Mouse (Mus musculus): ENCODE data around the gene Pcna. TPM values are rescaled to one million over a fixed set of nuclear protein-coding genes. Genes with fewer than 3 reads are reported as not detected.

Gene Pcna
- total RNA-seq, 2 experiments from 2014 or later = 24.7 to 29.9 TPM

Other genes starting within 250 kb of the Pcna start
- 10 to 100 TPM in 1 of 2 experiments, 1 to 10 TPM in 1; 8.5 to 13.1 TPM for gene Rassf2, start 223.1 kb downstream of the Pcna start, total RNA-seq (2021)
- gene Slc23a2, start 108.2 kb downstream of the Pcna start, total RNA-seq (2021) = 1 to 10 TPM; 6.2 to 7.1 TPM
- gene Tmem230, start 5.5 kb downstream of the Pcna start, total RNA-seq (2021) = 10 to 100 TPM; 20.4 to 22.1 TPM
- gene Cds2, start 9.8 kb upstream of the Pcna start, total RNA-seq (2021) = 10 to 100 TPM; 22.2 to 22.4 TPM
- not detected for gene Prokr2, start 132.1 kb upstream of the Pcna start, total RNA-seq (2021)